Mouse (Mus musculus) spleen, adult 18-20 months (tissue): ENCODE results near the gene Sptlc3.

Experiments used
- DNase-seq, 2 experiments: peaks; one replicate each; pipeline ENCODE4 v3.0.0; 2022; ENCODE audit warnings: mixed read lengths in 2 of 2

The Sptlc3 gene

DNA sequence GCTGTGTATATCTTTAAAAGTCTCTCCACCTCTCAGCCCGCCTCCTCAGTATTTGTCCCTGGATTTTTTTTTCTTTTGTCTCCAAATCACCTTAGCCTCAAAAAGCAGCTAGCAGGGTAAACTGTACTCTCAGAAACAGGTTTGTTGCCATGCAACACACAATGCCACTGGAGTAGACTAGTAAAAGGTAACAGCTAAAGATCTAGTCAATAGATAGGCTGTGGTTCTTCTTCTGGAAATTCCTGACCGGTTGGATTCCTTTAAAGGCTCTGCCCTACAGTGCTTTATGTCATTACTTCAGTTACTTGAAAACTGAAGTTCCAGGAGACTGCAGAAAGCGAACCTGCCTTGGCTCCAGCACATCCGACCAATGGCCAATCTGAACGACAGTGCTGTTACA is at the start of gene Sptlc3:
Gene Sptlc3, plus strand, starts transcription at position 78 of the 400 bp plus-strand sequence.
- DNase-seq: no peak

DNA sequence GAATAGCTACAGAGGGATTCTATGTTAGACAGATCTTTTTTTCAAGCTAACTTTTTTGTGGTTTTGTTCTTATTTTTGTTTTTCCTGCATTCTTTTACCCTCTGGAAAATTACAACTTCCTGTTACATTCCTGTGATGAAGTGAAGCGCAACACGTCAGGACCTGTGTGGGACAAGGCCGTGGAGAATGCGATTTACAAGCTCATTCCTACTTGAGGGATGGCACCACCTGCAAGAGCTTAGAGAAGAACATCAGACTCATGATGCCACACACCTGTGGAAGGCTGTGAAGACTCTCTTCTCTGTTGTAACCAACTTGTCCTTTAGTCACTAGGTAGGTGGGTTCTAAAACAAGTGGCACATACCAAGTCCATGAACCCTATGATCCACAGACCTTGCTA is 26.0 kb upstream of the Sptlc3 start:
- DNase-seq: no peak

DNA sequence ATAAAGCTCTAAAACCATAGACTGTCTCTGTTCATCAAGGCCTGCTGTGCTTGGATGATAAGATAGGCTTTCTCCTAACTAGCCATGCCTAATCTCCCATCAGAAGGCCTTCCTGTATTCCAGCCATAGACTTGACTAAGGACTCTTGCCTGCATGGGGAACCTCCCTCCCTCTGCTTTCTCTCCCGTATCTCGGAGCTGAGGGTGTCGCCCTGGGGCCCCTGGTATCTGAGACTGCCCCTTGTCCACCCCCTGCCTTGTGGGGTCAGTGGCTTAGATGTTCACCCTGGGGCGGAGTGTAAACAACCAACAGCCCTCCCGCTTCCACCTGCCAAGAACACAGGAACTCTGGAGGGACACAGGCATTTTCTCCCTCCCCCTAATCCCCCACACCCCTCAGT is 5.0 kb upstream of the Sptlc3 start:
- no peak for DNase-seq

DNA sequence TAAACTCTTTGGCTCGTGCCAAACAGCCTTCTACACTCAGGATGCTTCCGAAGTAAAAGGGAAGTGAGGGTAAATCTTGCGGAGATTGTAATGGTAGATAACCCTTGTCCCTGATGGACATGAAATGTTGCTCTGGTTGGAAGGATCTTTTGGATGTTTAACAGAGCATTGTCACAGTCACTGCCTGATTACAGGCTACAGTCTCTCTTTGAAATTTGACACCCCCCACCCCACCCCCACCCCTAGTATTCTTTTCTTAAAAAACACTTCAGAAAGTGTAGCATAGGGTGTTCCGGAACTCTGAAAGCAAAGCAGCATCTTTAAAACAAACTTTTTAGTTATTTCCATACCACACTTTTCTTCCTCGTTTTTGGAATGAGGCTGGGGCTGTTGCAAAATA is 916 bp downstream of the Sptlc3 start:
- no peak for DNase-seq

DNA sequence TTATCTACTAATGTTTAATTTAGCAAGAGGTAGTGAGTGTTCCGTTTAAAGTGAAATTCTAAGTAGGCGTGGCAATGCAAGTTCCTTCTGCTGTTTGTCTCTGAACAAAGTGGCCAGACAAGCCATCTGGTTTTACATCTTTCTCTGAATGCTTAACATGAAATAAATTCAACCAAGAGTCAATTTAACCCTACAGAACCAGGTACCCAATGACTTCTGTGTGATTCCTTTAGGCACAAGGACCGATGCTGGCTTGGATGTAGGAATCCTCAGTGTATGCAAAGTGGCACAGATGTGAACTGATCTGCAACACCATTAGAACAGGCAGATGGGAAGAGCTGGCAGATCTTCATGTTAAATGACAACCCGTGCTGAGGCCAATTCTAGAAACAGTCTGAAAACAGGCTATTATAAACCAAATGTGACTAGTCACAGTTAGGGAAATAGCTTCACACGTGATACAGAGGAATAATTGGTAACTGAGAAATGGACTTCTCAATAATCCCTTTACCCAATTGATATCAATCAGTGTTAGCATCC is 68.3 kb downstream of the Sptlc3 start:
- no peak for DNase-seq

DNA sequence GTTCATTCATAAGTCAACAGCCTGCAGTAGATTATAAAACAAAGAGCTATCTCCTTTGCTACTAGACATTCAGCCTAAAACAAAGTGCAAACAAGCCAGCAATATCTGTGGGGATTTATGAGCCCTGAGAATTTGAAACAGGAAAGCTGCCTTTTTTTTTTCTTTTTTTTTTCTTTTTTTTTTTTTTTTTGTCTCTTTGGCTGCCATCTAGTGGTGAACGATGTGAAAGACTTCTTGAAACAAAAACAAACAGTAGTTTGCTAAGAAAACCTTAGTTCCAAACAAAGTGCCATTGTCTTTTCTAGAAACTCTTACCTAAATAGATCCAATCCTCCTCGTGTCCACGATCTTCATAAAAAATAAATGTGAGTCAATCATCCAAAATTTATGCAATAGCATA is 85.6 kb downstream of the Sptlc3 start:
- no peak for DNase-seq

DNA sequence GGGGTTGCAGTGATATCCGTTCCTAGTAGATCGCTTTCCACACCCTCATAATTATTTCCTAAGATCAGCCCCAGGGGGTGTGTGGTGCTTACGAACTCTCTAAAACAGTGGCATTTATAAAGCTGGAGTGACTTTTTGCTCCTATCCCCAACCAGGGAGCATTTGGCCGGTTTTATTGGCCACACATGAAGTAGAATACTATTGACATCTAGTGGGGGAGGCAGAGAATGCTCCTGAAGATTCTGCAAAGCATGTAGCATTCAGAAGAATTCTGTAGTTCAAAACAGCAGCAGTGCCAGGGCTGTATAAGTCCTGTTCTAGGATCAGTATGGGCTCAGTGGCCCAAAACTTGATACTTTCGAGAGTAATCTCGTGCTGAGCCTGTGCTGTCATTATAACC is 89.1 kb downstream of the Sptlc3 start:
- no peak for DNase-seq

DNA sequence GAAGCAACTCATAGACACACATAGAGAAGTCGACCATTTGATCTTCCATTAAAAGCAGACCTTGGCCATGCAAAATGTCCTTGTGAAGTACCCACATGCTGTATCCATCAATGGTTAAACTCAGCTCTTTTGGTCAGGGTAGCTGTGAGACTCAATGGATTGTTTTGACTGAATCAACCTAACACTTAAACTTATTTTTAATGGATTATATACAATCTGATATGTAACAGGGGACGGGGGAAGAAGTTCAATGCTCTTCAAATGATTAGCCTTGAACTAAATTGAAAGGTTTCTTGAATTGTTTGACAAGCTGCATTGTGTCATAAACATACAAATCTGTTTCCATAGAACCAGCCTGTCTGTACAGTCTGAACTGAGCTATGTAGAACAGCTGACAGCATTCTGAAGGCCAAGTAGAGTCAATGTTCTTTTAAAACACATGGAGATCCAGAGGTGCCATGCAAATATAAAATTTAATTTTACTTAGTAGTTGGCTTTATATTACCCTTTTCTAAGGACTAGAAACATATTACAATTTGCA is 94.0 kb downstream of the Sptlc3 start:
- no peak for DNase-seq

DNA sequence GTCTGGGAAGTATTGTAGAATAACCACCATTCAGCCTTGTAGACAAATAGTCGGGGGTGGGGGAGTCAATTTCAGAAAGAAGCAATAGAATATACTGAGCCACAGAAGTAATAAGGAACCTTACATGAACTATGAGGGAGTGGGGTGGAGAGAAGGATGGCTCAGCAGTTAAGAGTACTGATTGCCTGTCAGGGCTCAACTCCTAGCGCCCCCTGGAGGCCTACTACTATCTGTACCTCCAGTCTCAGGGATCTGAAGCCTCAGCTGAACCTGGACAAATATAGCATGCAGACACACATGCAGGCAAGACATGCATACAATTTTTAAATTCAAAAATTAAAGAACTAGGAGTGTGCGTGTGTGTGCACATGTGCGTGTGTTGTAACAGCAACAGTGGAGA is 96.2 kb downstream of the Sptlc3 start:
- DNase-seq: peak in 1 of 2 experiments; percentile 29

DNA sequence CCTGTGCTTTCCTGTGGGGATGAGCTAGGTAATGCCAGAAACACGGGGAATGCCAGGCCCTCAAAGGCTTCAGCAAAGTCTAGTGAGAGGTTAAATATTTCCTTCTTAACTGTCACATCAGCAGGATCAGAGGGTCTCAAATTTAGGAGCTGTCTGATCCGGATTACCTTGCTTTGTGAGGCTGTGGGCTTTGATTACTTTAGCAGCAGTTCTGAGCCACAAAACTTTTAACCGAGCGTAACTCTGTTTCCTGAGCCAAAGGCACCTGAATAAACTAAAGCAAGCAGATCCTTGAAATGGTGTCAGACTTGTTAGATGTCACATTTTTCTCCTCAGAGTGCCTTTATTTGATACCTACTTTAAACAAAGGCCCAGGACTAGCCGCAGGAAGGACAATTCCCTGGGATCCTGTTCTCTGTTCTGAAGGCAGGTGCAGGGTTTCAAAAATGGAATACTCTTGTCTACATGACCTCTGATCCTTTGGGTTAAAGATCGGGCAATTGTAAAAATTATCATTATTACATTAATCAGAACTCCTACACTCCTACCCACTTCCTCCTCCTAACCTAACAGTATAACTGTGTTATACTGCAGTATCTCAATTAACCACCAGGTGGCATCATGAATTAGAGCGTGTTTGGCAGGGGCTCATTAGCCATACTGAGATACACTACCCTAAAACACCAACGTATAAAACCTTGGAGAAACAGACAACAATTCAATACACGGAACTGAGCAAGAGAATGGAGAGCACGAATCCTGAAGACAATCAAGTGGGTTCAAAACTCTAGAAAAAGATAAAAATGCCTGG is 97.4 kb downstream of the Sptlc3 start:
- no peak for DNase-seq

DNA sequence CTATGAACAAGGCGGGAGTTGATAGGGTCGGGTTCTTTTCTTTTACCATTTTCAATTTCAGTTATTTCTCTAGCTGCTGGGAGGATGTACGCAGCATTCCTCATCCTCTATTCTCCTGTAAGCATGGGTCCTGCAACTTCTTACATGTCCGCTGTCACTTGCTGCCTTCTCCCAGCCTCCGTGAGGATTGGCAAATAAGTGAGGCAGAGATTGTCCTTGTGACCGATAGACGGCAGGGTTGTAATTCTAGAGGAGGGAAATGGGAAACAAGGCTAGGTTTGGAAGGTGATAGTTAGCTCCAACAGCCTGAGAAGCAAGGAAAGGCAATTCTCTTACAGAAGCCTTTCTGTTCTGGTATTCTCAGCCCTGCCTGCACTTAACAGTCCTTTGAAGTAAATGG is 98.4 kb downstream of the Sptlc3 start:
- no peak for DNase-seq

DNA sequence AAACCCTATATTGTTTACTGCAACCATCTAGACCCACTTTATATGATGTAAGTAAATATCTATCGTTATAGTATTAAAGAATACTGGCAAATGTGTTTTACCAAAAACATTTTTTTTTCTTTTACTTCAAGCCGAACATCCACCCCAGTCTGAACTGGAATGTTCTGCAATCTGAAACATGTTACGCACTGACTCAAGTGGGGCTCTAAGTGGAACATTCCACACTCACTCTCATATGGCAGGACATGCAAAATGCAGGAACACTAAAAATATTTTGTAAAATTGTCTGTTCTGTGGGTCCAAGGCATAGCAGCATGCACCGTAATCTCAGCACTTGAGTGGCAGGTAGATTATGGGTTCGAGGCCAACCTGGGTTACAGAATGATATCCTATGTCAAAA is 103.5 kb downstream of the Sptlc3 start:
- no peak for DNase-seq

DNA sequence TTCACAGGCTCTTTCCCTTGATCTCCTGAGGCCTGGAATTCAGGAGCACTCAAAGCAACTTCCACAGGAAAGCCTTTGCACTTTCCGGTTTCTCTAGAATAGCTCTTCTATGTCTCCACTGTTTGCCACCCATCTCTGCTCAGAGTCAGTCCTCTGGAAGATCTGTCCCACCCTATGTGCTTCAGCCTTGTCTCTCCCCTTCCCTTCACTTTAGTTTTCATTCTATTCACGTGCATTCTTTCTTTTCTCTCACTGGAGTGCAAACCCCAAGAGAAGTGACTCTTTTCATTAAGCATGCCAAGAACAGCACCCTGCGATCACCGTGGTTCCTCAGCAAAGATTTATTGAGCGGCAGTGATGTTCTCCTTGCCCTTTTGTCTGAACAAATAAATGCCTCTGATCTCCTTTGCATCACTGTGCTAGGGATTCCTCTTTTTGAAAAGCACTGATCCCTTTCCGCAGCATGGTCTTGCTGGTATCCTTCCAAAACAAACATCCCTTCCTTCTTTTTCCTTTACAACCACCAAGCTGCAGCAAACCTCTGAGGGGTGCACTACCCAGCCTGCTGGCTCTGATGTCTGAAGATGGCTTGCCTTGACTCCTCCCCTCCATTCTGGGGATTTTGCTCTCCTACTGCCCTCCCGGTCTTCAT is 108.0 kb downstream of the Sptlc3 start:
- no peak for DNase-seq

DNA sequence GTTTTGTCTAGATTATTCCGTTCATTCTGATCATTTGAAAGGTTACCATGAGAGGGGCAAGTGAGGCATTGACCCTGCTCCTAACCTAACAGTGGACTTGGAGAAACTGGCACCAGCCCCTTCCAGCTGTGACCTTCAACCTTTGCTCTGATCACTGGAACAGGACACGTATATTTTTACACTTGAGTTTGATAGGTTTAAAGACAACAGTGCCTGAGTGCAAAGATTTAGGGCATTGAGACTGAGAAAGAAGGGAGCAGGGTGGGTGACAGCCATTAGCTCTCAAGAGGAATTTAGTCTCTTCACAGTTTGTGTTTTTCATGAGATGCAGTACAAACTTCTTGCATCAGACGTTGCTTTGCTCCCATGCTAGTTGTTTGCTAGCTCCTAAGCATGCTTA is 114.5 kb downstream of the Sptlc3 start:
- DNase-seq: no peak

DNA sequence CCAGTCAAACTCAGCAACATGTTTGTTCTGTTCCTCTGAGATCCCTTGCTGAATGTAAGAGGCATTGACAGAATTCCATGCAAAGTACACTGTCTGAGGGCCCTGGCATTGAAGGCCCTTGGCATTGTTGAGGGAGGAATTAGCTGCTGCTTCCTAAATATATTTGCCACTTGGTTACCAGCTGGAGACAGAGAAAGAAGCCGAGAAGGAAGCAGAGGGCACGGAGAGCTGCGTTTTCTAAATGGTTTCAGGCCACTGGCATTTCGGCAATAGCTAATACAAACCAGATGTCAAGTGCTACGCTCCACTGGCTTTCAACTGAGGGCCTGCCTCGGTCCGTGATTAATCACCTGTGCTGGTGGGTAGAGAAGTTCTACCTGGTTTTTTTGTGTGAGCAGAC is 115.1 kb downstream of the Sptlc3 start:
- DNase-seq: no peak

DNA sequence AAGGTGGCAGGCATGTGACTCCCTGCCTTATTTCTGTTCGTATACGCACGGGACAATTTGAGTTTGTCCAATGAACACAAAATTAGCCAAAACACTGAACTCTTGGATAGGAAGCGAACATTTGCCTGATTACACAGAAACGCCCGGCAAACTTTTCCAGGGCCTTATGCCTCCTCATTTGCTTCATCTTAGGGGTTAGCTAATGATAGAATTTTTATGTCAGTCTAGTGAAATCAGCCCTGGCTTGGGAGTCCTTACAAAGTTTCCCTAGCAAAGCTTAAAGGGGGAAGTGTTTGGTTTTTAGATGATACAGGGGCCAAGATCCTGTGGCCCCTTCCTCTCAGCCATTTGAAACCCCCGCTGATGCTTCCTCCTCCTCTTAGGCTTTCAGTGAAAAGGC is 115.5 kb downstream of the Sptlc3 start:
- no peak for DNase-seq

DNA sequence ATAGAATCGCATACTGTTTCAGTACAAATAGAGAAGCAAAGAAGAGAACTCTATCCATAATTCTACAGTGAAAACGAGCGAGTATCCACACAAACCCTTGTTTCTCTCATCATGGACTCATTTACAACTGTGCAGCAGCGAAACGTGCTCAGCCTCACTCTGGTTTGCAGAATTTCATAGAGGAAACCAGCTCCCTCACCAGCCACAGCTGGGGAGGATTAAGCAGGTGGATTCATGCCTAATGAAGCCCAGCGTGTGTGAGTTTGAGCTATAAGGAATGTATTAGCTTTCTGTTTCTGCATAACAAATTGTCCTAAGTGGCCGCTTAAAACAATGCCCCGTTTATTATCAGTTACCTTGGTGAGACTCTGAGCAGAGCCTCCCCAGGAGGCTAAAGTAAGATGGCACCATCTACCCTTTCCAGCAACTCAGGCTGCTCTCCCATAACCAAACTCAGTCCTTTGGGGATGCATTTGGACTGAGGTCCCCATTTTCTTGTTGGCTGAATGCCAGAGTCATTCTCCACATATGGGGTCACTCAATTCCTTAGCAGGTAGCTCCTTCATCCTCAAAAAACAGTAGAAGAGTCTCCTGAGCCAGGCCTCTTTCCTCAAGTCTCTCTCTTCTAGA is 116.1 kb downstream of the Sptlc3 start:
- no peak for DNase-seq

DNA sequence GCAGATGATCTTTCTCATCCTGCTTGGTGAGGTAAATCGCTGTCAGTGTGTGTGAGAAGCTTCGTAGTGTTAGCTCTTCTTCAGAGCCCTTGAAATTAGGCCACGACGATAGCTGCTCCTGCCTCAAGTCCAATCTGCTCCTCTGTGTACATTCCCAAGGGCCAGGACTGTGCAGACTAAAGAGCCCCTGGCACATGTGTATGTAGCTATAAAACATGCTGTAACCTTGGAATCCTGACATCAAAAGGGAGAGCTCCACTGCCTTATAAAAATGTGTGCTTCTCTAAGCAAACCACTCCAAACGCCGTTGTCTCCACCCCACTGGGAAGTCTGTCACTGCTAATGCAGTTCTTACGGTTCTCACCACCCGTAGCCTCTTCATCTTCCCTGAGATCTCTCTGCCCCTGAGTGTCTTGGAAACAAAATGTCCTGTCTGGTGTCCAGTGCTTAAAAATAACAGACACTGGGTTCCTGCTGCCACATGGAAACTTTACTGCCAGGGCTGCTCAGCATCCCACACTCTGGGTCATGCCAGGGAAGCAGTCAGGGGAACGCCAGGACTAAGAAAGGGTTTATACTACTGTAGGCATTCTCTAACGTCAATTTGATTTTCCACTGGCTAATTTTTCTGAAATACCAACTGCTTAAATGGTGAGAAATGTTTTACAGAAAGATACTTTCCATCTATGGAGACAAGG is 118.8 kb downstream of the Sptlc3 start:
- DNase-seq: no peak

DNA sequence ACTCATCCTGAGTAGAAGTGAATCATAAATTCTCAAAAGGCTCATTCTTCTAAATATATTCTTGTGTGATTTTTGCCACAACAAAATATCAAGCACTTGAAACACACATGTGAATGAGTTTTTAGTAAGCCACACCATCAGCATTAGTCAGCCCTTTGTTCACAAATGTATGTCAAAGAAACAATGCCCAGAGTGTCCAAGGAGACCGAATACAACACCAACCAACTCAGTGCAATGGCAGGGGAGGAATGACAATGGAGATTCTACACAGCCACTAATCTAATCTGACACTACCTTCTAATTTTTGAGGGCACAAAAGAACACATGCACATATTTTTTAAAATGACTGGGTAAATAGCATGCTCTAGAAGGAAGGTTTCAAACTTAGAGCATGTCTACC is 132.8 kb downstream of the Sptlc3 start:
- DNase-seq: no peak

DNA sequence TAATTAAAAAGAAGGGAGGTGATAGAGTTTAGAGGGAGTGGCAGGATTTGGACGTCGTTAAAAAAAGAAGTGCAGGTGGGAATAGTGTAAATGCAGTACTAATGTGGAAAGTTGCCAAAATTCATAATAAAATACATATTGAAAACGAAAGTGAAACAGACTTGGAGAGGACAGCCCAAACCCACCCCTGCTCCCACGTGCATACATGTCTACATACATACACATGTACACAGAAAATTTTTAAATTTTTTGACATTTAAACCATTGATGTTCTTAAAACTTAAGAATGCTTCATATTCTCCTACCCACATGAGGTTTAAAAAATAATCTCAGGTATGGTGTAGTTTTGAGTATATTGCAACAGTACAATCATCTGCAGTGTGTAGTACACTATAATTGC is 135.0 kb downstream of the Sptlc3 start:
- DNase-seq: no peak

DNA sequence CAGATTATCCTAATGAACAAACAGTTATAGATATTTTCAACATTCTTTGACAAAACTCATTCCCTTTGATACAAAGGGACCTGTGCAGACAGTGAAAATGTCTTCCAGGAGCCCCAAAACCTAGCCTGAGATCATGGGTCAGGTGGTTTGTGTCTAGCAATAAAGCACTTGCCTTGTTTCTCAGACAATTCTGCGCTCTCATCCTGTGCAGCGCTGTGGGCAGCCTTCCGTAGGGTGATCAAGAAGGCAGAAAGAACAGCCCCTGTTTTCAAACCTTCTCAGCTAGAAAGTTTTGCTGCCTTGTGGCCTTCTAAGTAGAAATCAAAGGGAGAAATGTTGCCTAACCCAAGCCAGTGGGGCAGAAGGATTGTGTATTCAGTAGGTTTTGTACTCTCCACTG is 135.9 kb downstream of the Sptlc3 start:
- DNase-seq: no peak

DNA sequence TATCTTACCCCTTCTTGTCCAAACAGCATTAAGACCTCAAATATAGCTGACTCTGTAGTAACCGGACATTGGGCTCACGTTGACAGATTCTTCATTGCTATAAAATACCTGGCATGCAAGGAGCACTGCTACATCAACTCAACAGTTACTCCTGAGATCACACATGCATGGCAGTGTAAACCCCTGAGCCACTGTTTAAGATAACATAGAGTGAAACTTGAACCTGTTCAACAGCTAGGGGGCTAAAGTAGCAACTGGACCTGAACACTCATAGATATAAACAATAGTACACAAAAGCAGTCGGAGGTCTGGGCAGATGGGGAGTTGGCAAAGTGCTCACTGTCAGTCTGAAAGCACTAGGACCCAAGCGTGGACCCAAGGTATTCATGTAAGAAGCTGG is 140.8 kb downstream of the Sptlc3 start:
- DNase-seq: no peak

DNA sequence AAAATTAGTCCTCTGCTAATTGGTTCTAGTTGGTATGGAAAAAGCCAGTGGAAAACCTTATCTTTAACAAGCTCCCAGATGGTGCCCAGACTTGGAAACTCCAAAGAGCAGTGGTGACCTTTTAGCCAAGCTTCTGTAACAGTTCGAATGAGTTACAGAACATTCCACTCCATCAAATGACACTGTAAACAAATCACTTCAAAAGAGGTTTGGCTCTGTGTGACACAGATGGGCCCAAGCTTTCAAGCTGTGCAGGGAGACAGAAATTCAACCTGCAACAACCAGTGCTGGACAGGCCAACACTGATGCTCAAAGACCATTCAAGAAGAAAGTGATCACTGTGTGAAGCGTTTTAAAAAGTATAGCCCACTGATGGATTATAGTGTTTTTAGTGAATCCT is 144.1 kb downstream of the Sptlc3 start:
- no peak for DNase-seq
